In genomic region chr14:34837145-34837544, GRCm38 (mm10) we compare ENCODE assay signal across 26 mouse cellular contexts. TPM values are rescaled to one million over a fixed set of nuclear protein-coding genes. Genes with fewer than 3 reads are reported as not detected.
"Had no signal": no experiment of that assay in that cellular context is flagged by ENCODE, and none has a peak within 500 bp of the region (broad histone marks: within the 10 kb centered on the region; RNA-seq: fewer than 3 reads in every experiment).

No protein-coding gene starts in this region.

- H3K27me3 ChIP-seq: limb, embryonic 13.5 days; liver, embryonic 12.5 days; liver, embryonic 15.5 days; lung, embryonic 15.5 days; megakaryocyte, embryonic 14.5 days; midbrain, embryonic 13.5 days; neural tube, embryonic 13.5 days; stomach, embryonic 15.5 days had no signal

- H3K4me2 ChIP-seq: limb, embryonic 13.5 days; liver, embryonic 12.5 days; liver, embryonic 15.5 days; lung, embryonic 15.5 days; midbrain, embryonic 13.5 days; neural tube, embryonic 13.5 days; stomach, embryonic 15.5 days had no signal

- H3K27ac ChIP-seq: kidney, postnatal 0 days; layer of hippocampus, adult 2 months; limb, embryonic 10.5 days; limb, embryonic 13.5 days; liver, embryonic 12.5 days; liver, embryonic 15.5 days; lung, embryonic 15.5 days; midbrain, embryonic 10.5 days; midbrain, embryonic 13.5 days; neural tube, embryonic 13.5 days; stomach, embryonic 15.5 days had no signal

- DNase-seq: kidney, postnatal 25 days; layer of hippocampus, adult 9-11 months; liver; lung, adult 18-20 months; lung, postnatal 10 days; lung, postnatal 36 days; retina, postnatal 1 day; right cerebral cortex, postnatal 25 days; spleen, adult 18-20 months; thymus, postnatal 25 days had no signal

- H3K4me1 ChIP-seq: limb, embryonic 13.5 days; liver, embryonic 12.5 days; liver, embryonic 15.5 days; lung, embryonic 15.5 days; megakaryocyte, embryonic 14.5 days; midbrain, embryonic 10.5 days; midbrain, embryonic 13.5 days; stomach, embryonic 15.5 days had no signal

- H3K4me3 ChIP-seq: layer of hippocampus, adult 2 months; limb, embryonic 10.5 days; limb, embryonic 13.5 days; liver, embryonic 12.5 days; liver, embryonic 15.5 days; lung, embryonic 15.5 days; megakaryocyte, embryonic 14.5 days; midbrain, embryonic 10.5 days; midbrain, embryonic 13.5 days; myocyte; neural tube, embryonic 13.5 days; stomach, embryonic 15.5 days had no signal

- H3K9me3 ChIP-seq: limb, embryonic 10.5 days; limb, embryonic 13.5 days; liver, embryonic 12.5 days; liver, embryonic 15.5 days; lung, embryonic 15.5 days; megakaryocyte, embryonic 14.5 days; midbrain, embryonic 10.5 days; midbrain, embryonic 13.5 days; neural tube, embryonic 13.5 days; stomach, embryonic 15.5 days had no signal

- ATAC-seq: liver, embryonic 12.5 days; midbrain, embryonic 13.5 days; midbrain, embryonic 16.5 days had no signal

- H3K36me3 ChIP-seq: limb, embryonic 10.5 days; limb, embryonic 13.5 days; liver, embryonic 12.5 days; liver, embryonic 15.5 days; lung, embryonic 15.5 days; midbrain, embryonic 10.5 days; midbrain, embryonic 13.5 days; neural tube, embryonic 13.5 days; stomach, embryonic 15.5 days had no signal

- H3K9ac ChIP-seq: limb, embryonic 13.5 days; liver, embryonic 12.5 days; liver, embryonic 15.5 days; lung, embryonic 15.5 days; midbrain, embryonic 13.5 days; neural tube, embryonic 13.5 days; stomach, embryonic 15.5 days had no signal

RNA-seq across cellular contexts. Expression of gene Grid1, which starts 17.2 kb away (rescaled TPM):
- total RNA-seq: monocyte, adult 5-6 weeks; neutrophil, adult 5-6 weeks had no signal
- polyA plus RNA-seq: myocyte had no signal
